Mouse (Mus musculus) midbrain, embryonic 16.5 days (tissue): ENCODE data around the gene Ly6g6e. TPM values are rescaled to one million over a fixed set of nuclear protein-coding genes. Genes with fewer than 3 reads are reported as not detected.

ENCODE experiments used
- ATAC-seq: fragments of 200-750 bp; cut with Nextera tagmentation; 2 replicates; pipeline ENCODE4 v1.8.0; 2017; ENCODE audit warnings: moderate TSS enrichment
- H3K27ac ChIP-seq: fragments of 300-500 bp; sonication (generic); 2 replicates; pipeline ENCODE4 v1.5.1; 2014; ENCODE audit warnings: mild to moderate bottlenecking, low read length, mixed read lengths
- H3K27me3 ChIP-seq: fragments of 300-500 bp; sonication (generic); 2 replicates; pipeline ENCODE4 v1.6.1; 2014; ENCODE audit warnings: low read depth, low read length, mixed read lengths; ENCODE audit not compliant: control insufficient read depth, insufficient read depth
- H3K36me3 ChIP-seq: fragments of 300-500 bp; sonication (generic); 2 replicates; pipeline ENCODE4 v1.6.1; 2014; ENCODE audit warnings: mild to moderate bottlenecking, low read length, moderate library complexity, mixed read lengths; ENCODE audit not compliant: control insufficient read depth, insufficient read depth
- H3K4me1 ChIP-seq: fragments of 300-500 bp; sonication (generic); 2 replicates; pipeline ENCODE4 v1.6.1; 2014; ENCODE audit warnings: mild to moderate bottlenecking, low read length, mixed read lengths; ENCODE audit not compliant: control insufficient read depth, insufficient read depth
- H3K4me2 ChIP-seq: fragments of 300-500 bp; sonication (generic); 2 replicates; pipeline ENCODE4 v1.6.1; 2014; ENCODE audit warnings: mild to moderate bottlenecking, low read length, mixed read lengths
- H3K4me3 ChIP-seq: fragments of 300-500 bp; sonication (generic); 2 replicates; pipeline ENCODE4 v1.5.1; 2014; ENCODE audit warnings: low read depth, mild to moderate bottlenecking, low read length, moderate library complexity, mixed read lengths
- H3K9ac ChIP-seq: fragments of 300-500 bp; sonication (generic); 2 replicates; pipeline ENCODE4 v1.6.1; 2014; ENCODE audit warnings: low read depth, low read length, mixed read lengths
- H3K9me3 ChIP-seq: fragments of 300-500 bp; sonication (generic); replicated peaks from 2 replicates; pipeline ENCODE4 v1.6.1; 2014; ENCODE audit warnings: mild to moderate bottlenecking, low read length, mixed read lengths; ENCODE audit not compliant: control insufficient read depth, poor library complexity, severe bottlenecking
- WGBS: fragments of 180-500 bp; shearing (Covaris S2); extraction: QIAGEN DNeasy Blood & Tissue Kit; methylation state at CpG from one replicate; pipeline ENCODE4 v1.1.7; 2014; 5-methylcytosine and 5-hydroxymethylcytosine counted together
- polyA plus RNA-seq: library from polyadenylated mRNA; unstranded; fragments of >200 nt; fragmentation: Nextera tagmentation; extraction: Ambion mirVana; gene quantifications from 2 replicates; pipeline ENCODE4 v1.2.1, GENCODE M21; 2015

Ly6g6e gene
- polyA plus RNA-seq, 1 experiment from 2014 or later, result 0.31 TPM

GRCm38 (mm10) chr17:35058316-35058715 is 18.4 kb upstream of the Ly6g6e start:
- H3K4me3 ChIP-seq, result peak overlapping the region; percentile 80
- peak overlapping the region; percentile 94 for H3K4me2 ChIP-seq
- H3K27ac ChIP-seq, result peak overlapping the region; percentile 85
- ATAC-seq, result 0 out of 2 replicates have a peak, but pooled peaks have one; percentile 0
- H3K4me1 ChIP-seq, result peaks cover 15% of the 10 kb centered on the region
- no peaks in the 10 kb centered on the region for H3K9me3 ChIP-seq
- peak overlapping the region; percentile 76; the same call in 1 of the 2 replicates for H3K9ac ChIP-seq
- H3K36me3 ChIP-seq, result peaks cover 5% of the 10 kb centered on the region; the same call in 1 of the 2 replicates
- WGBS, result 69% methylated on average over 9 of the region's 9 CpGs
- H3K27me3 ChIP-seq, result no peaks in the 10 kb centered on the region; the same call in 1 of the 2 replicates

GRCm38 (mm10) chr17:35058911-35059892 is 17.5 kb upstream of the Ly6g6e start, which contains the start of gene Ddah2:
Gene Ddah2 (plus strand): TSS chr17:35059035.
- Histone ChIP-seq H3K9me3 (no peaks in the 10 kb centered on the region), H3K9ac (peak within 1 kb of the TSS; percentile 76), H3K4me1 (peaks cover 15% of the 10 kb centered on the region), H3K27me3 (peaks cover 7% of the 10 kb centered on the region; the same call in 1 of the 2 replicates), H3K4me2 (peak within 1 kb of the TSS; percentile 94), H3K4me3 (peak within 1 kb of the TSS; percentile 80), H3K27ac (peak within 1 kb of the TSS; percentile 85), H3K36me3 (peaks cover 5% of the 10 kb centered on the region; the same call in 1 of the 2 replicates)
- under 1% methylated on average over 57 of the region's 57 CpGs for WGBS
- ATAC-seq, result peak; percentile 89

DNA sequence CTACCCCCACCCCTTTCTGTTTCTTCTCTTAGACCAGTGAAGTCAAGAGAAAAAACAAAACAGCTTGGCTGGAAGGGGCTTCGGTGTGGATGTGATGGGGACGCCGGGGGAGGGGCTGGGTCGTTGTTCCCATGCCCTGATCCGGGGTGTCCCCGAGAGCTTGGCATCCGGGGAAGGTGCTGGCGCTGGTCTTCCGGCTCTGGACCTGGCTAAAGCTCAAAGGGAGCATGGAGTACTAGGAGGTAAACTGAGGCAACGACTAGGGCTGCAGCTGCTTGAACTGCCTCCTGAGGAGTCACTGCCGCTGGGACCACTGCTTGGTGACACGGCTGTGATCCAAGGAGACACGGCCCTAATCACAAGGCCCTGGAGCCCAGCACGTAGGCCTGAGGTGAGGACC is 16.6 kb upstream of the Ly6g6e start:
- ATAC-seq, result peak; percentile 2; the same call in 1 of the 2 replicates
- WGBS, result 16% methylated on average over 14 of the region's 14 CpGs
- Histone ChIP-seq H3K36me3 (peaks cover 5% of the 10 kb centered on the region; the same call in 1 of the 2 replicates), H3K9ac (peak overlapping the region; percentile 76), H3K27ac (no peak overlapping the region), H3K4me2 (peak overlapping the region; percentile 94), H3K27me3 (peaks cover 16% of the 10 kb centered on the region), H3K9me3 (no peaks in the 10 kb centered on the region), H3K4me3 (peak overlapping the region; percentile 80), H3K4me1 (peaks cover 19% of the 10 kb centered on the region)

DNA sequence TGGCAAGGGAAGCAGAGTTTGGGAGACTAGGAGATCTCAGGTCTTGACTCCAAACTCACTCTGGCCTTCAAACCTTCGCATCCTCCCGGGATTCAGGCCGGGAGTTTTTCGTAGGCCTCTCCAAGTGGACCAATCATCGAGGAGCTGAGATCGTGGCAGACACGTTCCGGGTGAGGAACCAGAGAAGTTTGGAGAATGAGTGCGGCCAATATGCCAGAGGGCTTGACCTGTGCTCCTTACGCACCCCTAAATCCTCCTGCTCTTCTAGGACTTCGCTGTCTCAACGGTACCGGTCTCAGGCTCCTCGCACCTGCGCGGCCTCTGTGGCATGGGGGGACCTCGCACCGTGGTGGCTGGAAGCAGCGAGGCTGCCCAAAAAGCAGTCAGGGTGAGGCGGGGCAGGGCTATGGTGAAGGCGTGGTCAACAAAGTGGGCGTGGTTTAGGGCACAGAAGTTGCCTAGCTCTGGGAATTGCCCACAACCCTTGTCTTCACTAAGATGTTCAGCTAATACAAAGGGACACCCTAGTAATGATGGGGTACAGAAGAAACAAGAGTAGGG is 15.9 kb upstream of the Ly6g6e start:
- 66% methylated on average over 22 of the region's 22 CpGs for WGBS
- H3K4me2 ChIP-seq, result peak overlapping the region; percentile 94
- H3K36me3 ChIP-seq, result peaks cover 5% of the 10 kb centered on the region; the same call in 1 of the 2 replicates
- peaks cover 19% of the 10 kb centered on the region for H3K27me3 ChIP-seq
- H3K4me3 ChIP-seq, result peak overlapping the region; percentile 80; the same call in 1 of the 2 replicates
- peaks cover 21% of the 10 kb centered on the region for H3K4me1 ChIP-seq
- peak overlapping the region; percentile 76 for H3K9ac ChIP-seq
- no peak overlapping the region for H3K27ac ChIP-seq
- ATAC-seq, result no peak
- H3K9me3 ChIP-seq, result no peaks in the 10 kb centered on the region

DNA sequence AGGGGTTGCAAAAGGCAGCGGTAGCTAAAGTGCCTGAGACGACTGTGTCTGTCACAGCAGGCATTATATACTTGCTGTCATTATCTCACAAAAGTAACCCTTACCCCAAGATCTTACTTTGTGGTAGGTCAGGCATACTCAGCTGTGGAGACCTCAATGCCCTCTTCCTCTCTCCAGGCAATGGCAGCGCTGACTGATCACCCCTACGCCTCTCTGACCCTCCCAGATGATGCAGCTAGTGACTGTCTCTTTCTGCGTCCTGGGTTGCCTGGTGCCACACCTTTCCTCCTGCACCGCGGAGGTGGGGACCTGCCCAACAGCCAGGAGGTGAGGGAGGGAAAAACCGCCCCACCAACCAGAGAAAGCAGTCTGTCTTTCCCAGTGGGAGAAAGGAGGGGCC is 15.4 kb upstream of the Ly6g6e start:
- Histone ChIP-seq H3K27ac (no peak overlapping the region), H3K4me1 (peaks cover 21% of the 10 kb centered on the region), H3K4me3 (no peak overlapping the region), H3K36me3 (peaks cover 5% of the 10 kb centered on the region; the same call in 1 of the 2 replicates), H3K9ac (no peak overlapping the region), H3K27me3 (peaks cover 20% of the 10 kb centered on the region), H3K4me2 (no peak overlapping the region), H3K9me3 (no peaks in the 10 kb centered on the region)
- no peak for ATAC-seq
- 84% methylated on average over 7 of the region's 8 CpGs for WGBS

- 90% methylated on average over 3 of the region's 3 CpGs for WGBS
- no peak for ATAC-seq
Observed at GRCm38 (mm10) chr17:35063466-35063865, 13.2 kb upstream of the Ly6g6e start.

DNA sequence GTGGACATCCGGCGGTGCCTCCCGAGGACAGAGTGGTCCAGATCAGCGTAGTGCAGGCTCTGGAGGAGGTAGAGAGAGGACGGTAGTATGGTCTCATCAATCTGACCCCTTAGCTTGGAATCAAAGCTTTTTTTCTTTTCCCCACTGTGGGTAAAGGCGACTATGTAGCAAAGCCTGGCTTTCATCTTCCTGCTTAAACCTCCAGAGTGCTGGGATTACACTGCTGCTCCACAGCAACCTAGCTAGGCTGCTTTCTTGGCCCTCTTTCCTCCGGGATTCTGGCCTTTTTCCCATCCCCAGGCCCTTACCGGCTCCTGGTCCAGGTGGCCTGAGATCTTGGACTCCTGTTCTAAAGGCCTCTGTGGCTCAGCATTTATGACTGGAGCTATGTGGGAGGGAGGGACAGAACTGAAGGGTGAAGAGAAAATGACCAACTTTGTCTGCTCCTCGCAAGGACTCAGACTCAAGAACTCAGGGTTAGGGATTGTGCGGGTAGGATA is 12.3 kb upstream of the Ly6g6e start:
- no peak overlapping the region; the same call in 1 of the 2 replicates for H3K4me2 ChIP-seq
- ATAC-seq, result no peak
- H3K9me3 ChIP-seq, result no peaks in the 10 kb centered on the region
- no peak overlapping the region for H3K4me3 ChIP-seq
- peaks cover 28% of the 10 kb centered on the region for H3K27me3 ChIP-seq
- peaks cover 16% of the 10 kb centered on the region for H3K4me1 ChIP-seq
- no peak overlapping the region for H3K9ac ChIP-seq
- peaks cover 5% of the 10 kb centered on the region; the same call in 1 of the 2 replicates for H3K36me3 ChIP-seq
- 29% methylated on average over 10 of the region's 10 CpGs for WGBS
- H3K27ac ChIP-seq, result no peak overlapping the region

More at GRCm38 (mm10) chr17:35063466-35063865, 13.2 kb upstream of the Ly6g6e start:
- peaks cover 5% of the 10 kb centered on the region; the same call in 1 of the 2 replicates for H3K36me3 ChIP-seq
- no peak overlapping the region for H3K4me2 ChIP-seq
- peaks cover 19% of the 10 kb centered on the region for H3K4me1 ChIP-seq
- no peaks in the 10 kb centered on the region for H3K9me3 ChIP-seq
- no peak overlapping the region for H3K4me3 ChIP-seq
- no peak overlapping the region for H3K9ac ChIP-seq
- H3K27me3 ChIP-seq, result peaks cover 28% of the 10 kb centered on the region
- H3K27ac ChIP-seq, result no peak overlapping the region

GRCm38 (mm10) chr17:35064951-35065947 is 11.5 kb upstream of the Ly6g6e start, which contains the start of gene Ly6g6c:
Gene Ly6g6c (plus strand): TSS chr17:35065388.
- peaks cover 5% of the 10 kb centered on the region; the same call in 1 of the 2 replicates for H3K36me3 ChIP-seq
- peak within 1 kb of the TSS; percentile 18 for H3K4me3 ChIP-seq
- peak within 1 kb of the TSS; percentile 36; the same call in 1 of the 2 replicates for H3K9ac ChIP-seq
- H3K27me3 ChIP-seq, result peaks cover 28% of the 10 kb centered on the region
- no peak for ATAC-seq
- H3K4me1 ChIP-seq, result peaks cover 12% of the 10 kb centered on the region
- no peaks in the 10 kb centered on the region for H3K9me3 ChIP-seq
- H3K27ac ChIP-seq, result no peak within 1 kb of the TSS
- H3K4me2 ChIP-seq, result peak within 1 kb of the TSS; percentile 52
- WGBS, result 3% methylated on average over 48 of the region's 48 CpGs
